Mouse (Mus musculus): Measurements from ENCODE around the gene Micu1. TPM values are rescaled to one million over a fixed set of nuclear protein-coding genes. Genes with fewer than 3 reads are reported as not detected.

Micu1 gene
- total RNA-seq, 2 experiments from 2014 or later, result 61.1 to 64.4 TPM

DNA sequence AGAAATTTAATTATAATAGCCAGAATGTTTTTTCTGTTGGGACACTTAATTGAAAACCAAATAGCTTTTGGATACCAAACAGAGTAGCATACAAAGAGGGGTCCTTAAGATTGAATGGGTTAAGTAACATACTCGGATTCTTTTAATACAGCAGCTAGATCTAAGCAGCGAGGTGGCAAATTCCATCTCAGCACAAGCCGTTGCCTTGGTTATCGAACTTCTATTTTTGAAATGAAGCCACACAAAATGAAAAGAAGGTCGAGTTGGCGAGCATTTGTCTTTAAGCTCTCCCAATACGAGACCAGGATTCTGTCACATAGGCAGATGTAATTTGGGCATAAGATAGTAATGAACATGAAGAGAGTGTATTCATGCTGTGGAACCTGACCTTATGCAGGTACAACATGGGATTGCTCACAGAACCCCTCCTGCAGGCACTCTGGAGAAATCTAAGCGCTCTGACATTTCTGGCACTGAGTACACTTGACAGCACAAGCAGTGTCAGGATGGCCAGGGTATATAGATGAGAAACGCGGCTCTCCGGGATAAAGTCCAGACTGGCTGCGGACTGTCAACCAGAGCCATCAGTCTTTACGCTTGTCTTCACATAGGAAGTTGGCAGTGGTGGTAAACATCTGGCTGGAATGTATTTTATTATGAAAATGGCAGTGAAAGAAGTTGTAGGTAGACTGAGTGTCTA lies 71.3 kb downstream of the Micu1 start:
- no peak for DNase-seq (ENCODE audit: low spot score in 2 of 2)

DNA sequence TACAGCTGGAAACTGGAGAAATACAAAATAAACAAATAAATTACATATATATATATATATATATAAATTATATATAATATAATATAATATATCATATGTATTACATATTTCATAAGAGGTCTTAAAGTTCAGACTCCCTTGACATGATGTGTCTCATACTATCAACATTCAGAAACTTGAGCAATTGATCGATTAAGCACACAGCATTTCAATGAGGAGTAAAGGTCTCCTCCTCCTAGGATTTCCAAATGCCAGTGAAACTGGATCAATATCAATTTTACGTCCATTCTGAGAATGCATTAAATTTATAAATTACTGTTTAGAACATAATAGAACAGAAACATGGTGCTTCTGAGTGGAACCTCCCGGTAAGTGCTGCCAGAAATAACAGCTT lies 71.9 kb downstream of the Micu1 start:
- DNase-seq (ENCODE audit: low spot score in 2 of 2), result no peak

DNA sequence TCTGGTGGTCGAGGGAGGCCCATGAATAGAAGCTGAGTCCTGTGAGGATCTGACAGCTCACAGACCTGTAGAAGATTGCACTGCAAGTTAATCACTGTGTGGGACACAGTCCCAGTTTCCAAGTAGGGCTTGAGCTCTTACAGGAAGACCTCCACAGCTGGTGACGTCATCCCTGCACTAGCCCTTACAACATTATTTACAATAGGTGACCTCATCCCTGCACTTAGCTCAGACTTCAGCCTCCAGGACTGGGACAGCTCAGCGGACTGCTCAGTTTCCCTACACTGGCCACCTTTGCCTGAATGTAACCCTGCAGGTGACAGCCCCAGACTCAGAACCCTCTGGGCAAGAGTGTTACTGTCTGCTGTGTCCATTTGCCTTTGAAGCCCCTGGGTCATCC lies 75.0 kb downstream of the Micu1 start:
- DNase-seq (ENCODE audit: low spot score in 2 of 2), result no peak

DNA sequence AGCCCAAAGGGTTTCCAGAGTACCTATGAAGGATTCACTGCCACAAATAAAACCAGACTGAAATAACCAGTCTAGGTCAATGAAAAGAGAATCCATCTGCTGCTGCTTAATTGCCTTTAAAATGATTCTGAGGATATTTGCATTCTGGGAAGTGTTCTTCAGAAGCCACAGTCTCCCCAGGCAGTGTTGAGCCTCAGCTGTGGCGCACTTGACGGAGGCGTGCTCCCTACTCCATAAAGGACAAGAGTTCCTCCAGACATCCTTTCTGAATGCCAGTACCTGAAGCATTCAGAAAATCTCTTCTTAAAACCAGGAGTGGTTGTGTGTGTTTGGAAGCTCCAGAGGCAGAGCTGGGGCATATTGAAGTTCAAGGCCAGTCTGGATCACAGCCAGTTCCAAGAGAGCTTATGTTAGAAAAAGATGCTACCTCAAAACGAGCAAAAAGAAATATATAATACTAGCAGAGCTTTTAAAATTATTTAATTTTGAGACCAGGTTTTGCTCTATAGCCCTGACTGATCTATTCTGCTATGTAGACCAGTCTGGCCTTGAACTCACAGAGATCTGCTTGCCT lies 75.9 kb downstream of the Micu1 start:
- DNase-seq (ENCODE audit: low spot score in 2 of 2), result no peak

DNA sequence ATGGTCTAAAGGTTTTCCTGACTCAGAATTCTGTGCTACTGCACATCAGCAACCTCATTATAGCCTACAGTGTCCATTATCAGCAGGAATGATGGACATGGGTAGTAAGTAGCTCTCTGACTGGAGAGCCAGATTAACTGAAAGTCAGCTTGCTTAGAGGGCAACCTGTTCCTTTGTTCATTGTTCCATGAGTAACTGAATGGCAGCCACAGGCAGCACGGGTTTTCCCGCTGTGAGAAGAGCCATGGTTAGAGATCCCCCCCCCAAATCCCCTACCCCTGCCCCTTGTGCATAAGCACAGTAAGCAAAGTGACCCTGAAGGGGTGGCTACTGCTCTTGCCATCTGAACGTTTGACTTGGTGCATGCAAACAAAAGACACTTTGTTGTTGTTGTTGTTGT lies 78.4 kb downstream of the Micu1 start:
- no peak for DNase-seq (ENCODE audit: low spot score in 2 of 2)

DNA sequence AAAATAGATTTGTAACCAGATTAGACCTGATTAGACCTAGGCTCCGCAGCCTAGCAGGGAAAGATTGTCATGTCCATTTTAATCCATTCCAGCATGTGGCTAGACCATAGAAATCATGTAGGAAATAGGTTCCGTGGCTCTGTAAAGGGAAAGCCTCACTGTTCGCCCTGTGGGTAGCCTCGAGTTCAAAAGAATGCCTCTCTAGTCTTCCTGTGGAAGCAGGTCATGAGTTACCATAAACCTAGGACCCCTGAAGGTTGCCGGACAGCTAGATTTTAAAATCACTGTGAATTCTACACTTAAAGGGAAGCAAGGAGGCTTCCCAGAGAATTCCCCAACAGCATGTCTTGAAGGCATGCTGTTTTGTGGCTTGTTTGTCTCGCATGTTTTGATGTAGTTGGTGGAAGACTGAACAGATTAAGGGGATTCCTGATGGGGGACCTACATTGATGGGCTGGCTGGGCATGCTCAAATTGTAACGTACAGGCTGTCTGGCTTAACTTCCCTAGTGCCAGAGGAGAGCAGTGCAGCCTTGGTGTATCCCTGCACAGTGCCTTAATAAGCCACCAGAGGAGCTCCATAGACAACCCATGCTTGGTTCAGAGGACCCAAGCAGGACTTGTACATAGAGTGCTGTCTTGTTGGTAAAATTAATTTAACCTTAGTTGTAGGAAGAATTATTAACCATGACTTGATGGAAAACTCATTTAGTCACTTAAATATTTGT lies 79.1 kb downstream of the Micu1 start:
- DNase-seq (ENCODE audit: low spot score in 2 of 2), result no peak

DNA sequence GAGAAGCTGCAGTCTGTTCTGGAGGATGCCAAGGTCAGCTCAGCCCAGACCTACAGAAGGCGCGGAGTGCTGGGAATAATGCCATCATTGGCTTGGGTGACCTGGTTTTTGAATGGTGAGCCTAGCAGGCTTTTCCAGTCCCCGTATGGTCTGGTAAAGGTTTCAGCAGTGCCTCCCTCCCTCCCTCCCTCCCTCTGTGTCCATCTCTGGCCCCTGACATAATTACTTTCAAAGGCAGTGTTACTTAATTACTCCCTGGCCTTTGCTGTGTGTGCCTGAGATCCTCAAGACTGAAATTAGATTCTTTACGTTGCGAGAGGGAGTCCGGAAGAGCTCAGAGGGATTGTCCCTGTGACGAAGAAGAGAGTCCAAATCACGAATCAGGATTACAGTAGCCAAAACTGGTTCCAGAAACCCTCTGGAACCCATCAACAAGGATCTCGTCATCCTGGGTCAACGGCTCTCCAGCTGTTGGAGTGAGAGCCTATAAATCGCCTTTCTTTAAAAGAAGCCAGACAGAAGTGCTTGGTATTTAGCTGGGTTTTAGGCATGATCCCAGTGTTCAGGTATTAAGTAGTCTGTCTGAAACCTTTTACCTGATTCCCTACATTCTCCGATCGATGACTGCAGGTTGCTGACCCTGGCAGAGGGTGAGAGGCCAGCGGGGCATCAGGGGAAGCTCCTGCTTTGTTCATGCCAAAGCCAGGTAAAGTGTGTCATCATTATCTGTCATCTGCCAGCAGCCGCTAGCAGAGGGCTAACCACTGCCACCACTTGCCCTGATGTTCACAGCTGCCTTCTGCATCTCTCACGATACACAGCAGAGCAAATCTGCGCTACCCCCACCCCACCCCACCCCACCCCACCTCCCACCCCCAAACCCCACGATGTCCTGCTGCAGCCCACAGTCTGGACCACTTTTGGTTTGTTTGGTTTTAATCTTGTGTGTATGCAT lies 82.7 kb downstream of the Micu1 start:
- DNase-seq (ENCODE audit: low spot score in 2 of 2), result no peak

DNA sequence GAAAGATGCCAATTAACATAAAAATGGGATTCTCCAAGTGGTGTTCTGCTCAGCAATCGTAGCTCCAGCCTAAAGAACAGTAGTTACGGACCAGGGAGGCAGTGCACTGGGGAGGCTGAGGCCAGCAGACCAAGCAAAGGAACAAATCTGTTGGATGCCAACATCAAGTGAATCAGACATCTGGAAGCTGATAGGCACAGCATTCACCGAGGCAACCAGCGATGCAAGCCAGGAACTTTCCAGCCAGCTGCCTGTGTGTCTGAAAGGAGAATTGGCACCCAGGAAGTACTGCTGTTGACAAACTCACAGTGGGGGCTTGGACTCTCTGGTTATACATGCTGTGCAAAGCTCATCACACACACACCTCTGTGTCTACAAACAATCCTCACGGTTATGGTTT lies 84.0 kb downstream of the Micu1 start:
- no peak for DNase-seq (ENCODE audit: low spot score in 2 of 2)

DNA sequence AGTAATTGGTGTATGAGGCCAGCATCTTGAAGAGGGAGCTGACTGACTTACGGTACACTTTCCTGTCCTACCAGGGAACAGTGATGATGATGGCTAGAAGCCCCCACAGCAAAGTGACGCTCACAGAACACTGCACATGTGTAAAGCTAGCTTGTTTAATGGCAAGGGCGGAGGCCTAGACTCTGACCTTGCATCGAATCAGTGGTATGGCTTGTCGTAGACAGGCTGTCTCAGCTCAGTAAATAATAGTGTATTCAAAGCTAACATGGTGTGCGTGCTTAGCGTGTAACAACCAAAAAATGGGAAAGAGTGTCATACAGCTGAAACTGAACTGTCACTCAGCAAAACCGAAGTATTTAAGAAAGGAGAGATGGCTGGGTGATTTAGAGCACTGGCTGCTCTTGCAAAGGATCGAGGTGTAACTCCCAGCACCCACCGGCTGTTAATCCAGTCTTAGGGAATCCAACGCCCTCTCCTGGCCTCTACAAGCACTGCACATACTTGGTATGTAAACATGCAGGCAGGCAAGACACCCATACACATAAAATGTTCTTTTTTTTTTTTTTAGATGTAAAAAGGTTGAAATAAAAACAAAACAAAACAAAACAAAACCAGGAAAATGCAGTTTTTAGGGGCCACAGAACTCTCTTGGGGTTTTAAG lies 85.0 kb downstream of the Micu1 start:
- no peak for DNase-seq (ENCODE audit: low spot score in 2 of 2)

DNA sequence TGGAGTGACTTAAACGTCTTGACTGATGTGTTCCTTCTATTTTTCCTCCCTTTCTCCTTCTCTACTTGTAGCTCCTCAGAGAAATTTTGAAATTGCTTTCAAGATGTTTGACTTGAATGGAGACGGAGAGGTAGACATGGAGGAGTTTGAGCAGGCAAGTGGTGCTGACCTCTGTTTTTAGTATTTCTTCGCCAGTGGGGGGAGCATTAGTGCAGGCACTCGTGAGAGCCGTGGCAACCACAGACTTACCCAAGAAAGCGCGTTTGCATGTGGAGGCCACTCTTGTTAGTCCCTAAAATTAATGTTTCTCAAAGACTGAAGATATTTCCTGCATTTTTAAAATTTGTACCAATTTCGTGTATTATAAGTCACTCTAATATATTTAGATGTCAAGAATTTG lies 85.6 kb downstream of the Micu1 start:
- DNase-seq (ENCODE audit: low spot score in 2 of 2), result no peak

DNA sequence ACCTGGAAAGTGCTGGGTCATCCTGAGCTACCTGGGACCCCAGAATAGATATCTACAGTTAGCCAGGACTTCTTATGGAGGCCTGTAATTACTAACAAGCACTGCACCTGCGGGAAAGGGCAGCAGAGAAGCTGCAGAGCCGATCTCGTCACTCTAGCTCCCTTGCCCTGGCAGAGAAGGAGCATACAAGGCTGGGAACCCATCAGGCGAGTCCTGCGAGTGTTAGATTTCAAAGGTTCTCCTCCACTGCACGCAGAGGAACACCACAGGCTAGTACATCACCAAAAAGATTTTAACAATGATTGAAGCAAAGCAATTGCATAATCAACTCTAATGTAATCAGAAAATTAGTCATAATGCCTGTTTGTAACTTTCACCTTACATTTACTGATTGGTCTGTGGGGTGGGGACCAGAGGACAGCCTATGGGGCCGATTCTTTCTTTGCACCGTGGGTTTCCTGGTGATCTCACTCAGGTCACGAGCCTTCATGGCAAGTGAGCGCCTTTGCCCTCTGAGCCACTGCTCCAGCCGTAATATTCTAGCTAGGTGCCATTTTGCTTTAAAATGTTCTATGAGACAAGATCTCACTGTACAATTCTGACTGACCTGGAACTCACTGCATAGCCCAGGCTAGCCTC lies 88.1 kb downstream of the Micu1 start:
- DNase-seq (ENCODE audit: low spot score in 2 of 2), result no peak

DNA sequence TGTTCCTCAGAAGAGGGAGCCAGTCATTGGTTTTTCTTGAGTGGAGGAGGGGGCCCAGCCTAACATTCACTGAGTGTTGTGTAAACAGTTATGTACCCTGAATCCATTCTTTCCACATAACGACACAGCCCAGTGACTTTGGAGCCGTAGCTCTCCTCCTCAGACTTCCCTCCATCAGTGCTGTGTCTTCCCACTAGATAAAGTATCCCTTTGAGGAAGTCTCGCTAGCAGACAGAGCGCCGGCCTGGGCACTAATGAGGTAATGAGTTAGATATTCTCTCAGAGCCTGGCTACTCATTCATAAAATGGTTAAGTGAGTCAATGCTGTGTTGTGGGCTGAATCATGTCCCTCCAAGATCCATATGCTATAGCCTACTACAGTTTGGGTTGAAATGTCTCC lies 89.6 kb downstream of the Micu1 start:
- no peak for DNase-seq (ENCODE audit: low spot score in 2 of 2)

DNA sequence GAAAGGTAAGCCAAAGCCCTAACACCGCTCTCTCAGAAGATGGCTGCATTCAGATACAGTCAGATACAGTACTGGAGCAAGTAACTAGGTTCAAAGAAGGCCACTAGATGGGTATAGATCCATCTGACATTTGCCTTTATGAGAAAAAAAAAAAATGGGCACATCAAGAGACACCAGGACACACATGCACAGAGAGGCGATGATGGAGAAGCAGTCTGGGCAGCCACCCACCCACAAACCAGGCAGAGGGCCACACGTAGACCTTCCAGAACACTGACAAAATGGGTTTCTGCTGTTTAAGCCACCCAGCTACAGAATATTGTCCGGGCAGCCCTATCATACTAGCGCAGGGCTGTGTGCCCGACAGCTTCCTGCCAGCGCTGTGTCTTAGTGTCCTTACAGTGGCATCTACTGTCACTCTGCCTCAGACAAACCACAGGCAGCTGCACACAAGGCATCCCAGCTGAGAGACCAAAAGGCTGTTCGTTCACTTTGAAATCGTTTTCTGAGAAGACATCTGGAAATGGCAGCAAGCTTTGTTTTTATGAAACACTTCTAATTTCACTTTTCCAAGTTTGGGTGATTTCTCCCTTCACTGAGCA lies 90.4 kb downstream of the Micu1 start:
- no peak for DNase-seq (ENCODE audit: low spot score in 2 of 2)

DNA sequence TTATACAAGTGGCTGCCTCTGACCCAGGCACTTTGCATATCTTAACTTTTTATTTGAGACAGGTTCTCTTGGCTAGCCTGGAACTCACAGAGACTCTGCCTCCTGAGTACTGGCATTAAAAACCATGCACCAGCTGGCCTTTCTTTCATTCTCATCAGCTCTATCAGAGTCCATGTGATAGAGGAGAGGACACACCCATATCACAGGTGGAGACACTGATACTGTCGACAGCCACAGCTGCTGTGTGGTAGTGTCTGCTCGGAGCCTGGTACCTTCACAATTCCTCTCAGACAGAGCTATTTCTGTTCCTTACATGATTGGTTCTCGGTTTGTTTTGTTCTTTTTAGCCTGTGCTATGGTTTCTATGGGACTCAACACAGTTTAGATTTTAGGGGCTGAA lies 91.2 kb downstream of the Micu1 start:
- no peak for DNase-seq (ENCODE audit: low spot score in 2 of 2)

DNA sequence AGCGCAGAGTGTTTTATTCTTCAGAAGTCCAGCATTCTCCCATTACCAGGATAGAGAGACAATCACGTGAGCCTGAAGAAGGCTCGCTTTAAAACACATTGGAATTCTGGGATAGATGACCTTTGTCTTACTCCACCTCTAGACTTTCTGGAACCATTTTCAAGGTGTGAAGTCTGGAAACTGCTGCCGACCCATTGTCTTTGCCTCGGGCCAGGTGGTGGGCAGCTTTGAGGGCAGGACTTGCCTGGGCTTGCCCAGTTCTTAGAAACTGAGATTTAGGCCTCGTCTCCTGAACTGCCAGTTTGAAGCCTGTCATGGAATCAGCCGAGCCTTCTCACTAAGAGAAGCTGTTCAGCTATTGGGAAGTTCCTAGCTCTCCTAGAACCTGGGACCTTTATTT lies 92.8 kb downstream of the Micu1 start:
- DNase-seq (ENCODE audit: low spot score in 2 of 2), result no peak

DNA sequence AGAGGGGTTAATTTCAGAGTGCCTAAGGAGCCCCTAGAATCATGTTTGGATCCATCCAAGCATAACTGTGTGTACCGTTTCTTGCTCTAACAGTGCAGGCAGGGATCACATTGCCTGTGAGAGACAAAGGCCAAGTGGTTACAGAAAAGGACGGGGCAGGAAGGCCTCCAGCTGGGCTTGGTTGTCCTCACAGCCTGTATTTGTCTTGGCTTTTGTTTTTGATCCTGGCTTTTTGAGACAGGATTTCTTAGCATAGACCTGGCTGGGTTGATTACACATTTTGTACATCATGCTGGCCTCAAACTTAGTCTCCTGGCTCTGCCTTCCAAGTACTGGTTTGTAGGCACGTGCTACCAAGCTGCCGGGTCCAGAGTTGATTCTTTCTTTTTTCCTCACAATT lies 93.6 kb downstream of the Micu1 start:
- DNase-seq (ENCODE audit: low spot score in 2 of 2), result no peak

DNA sequence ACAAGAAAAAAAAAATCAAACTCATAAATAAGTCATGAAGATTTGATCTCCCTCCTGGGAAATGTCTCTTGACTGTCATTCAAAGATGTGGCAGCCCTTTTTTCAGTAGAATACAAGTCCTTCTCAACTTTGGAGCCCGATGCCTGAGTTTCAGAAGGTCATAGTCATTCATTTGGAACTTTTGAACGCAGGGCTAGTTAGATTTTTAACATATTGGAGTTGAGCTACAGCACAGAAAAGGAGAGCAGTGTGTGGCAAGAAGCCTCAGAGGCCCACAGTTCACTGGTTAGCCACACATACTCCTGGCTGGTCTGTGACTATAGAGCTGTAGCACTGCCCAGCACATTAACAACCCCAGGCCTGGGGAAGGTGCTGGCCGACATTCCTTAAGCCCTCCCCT lies 96.1 kb downstream of the Micu1 start:
- DNase-seq (ENCODE audit: low spot score in 2 of 2), result no peak

DNA sequence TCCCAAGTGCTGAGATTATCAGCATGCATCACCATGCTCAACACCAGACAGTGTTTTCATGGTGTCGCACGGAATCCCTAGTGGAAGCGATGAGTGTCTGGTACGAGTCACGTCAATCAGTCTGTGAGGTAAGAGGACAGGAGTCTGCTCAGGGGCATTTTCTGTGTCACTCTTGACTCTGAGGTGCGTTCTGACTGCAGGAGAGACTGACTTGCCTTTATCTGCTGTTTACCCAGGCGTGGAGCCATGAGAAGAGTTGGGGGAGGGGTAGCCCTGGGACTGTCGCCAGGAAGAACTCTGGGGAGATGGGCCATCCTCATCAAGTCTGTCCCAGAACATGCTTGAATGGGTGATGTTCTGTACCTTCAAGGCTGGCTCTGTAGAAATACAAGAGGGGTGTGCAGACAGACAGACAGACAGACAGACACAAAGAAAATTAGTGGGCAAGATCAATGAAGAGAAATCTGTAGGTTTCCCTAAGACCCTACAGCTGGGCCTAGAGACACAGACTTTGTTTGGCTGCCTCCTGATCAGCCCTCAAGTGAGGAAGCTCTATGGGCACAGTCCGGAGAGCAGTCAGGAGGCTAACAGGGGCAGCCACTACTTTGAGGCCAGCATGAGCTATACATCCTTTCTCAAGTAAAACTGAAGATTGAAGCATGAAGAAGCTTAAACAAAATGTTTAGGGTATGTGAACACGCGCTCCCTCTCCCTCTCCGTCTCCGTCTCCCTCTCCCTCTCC lies 97.2 kb downstream of the Micu1 start:
- no peak for DNase-seq (ENCODE audit: low spot score in 2 of 2)

DNA sequence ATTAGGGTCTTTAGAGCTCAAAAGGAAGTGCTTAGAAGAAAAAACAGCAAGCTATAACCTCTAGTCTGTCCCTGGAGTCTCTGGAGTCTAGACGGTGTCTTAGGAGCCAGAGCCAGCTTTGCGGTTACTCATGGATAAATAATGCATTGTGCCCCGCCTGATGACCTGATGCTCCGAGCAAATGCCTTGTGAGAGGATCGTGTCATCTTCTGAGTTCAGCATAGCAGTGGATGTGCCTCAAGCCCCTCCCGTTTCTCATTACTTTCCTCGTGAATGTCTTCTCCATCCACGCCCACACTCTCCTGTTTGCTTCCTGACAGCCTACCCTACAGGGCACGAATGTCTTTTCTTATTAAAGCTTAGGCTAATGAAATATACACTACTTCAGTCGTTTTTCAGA lies 97.9 kb downstream of the Micu1 start:
- DNase-seq (ENCODE audit: low spot score in 2 of 2), result no peak
